Mouse (Mus musculus): Measurements from ENCODE around the gene Fzd10.

DNA sequence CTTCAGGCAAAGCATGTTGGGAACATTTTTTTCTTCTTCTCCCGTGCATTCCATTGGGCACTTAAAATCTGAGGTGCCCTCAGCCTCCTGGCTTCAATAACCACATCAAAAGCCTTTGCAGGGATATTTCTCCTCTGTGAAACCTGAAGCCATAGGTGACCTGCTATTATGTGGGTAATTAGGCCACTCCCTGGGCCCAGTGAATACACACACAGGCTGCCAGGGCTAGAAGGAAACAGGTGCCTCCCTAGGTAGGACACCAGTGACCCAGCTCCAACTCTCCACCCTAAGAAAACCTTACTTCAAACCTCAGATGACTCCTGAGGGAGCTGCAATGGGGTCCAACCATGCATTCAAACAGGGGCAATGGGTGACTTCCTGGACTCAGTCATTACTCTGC lies 11.4 kb upstream of the Fzd10 start:
- TF ChIP-seq CTCF (IDR thresholded peaks at IDR 0.05; ENCODE audit: extremely low read depth, insufficient read length, insufficient replicate concordance, low read depth, low read length) (no peak), POLR2A (IDR thresholded peaks at IDR 0.05; ENCODE audit: low read depth, low read length) (no peak)

Data from small intestine, adult 2 months (tissue).